Mouse (Mus musculus): ENCODE measurements around the gene Krtap4-1.
"Not testable (repeated sequence)": the region's sequence is repeated elsewhere in the genome, so short reads cannot be mapped to it uniquely, and the experiment has no call there.

The Krtap4-1 gene

DNA sequence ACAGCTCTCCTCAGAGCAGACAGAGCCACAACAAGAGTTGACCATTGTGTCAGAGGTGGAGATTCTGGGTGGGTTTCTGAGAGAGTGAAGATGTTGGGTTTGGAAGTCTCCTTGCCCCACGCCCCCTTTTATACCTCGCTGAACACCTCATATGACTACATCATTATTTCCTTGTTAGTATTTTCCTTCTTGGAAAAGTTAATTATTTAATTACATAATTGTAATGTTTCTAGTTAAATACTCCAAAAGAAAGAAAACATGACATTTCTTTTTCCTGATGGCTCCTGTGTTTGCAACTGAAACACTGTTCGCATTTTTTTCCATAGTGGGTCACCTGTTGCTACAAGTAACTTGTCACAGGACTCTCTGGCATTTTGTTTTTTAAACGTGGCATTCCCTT, at the start of gene Krtap4-1:
Gene Krtap4-1, minus strand, starts transcription at position 101 of the 400 bp plus-strand sequence.
- DNase-seq (ENCODE audit: extremely low read depth, low read depth), result no peak

DNA sequence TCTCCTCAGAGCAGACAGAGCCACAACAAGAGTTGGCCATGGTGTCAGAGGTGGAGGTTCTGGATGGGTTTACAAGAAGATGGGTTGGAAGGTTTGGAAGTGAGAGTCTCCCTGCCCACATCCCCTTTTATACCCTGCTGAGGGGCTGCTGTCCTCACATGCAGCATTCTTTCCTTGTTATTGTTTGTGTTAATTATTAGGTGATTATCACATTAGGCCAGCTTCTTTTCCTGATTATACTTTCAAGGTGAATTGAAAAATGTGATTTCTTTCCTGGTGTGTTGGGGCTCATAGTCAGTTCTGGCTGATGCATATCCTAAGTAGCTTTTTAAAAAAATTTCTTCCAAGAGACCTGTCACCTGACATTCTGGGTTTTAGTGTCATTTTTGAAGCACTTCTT, 37.8 kb upstream of the Krtap4-1 start, which contains the start of gene Krtap4-6:
Gene Krtap4-6, minus strand, starts transcription at position 101 of the 400 bp plus-strand sequence.
- DNase-seq (ENCODE audit: extremely low read depth, low read depth), result no peak

DNA sequence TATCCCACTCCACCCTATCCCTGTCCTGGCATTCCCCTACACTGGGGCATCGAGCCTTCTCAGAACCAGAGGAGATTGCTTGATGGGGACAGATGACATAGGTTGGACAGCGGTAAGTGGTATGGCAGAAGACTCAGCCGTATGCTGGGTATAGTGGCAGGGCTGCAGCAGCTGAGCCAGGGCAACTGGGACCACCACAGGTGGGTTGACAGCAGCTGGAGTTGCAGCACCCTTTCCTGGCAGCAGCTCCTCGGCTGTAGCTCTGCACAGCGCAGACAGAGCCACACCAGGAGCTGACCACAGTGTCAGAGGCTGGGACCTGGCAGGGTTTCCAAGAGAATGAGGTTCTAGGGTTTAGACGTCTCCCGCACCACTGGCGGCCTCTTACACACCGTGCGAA, 34.8 kb upstream of the Krtap4-1 start:
- DNase-seq (ENCODE audit: extremely low read depth, low read depth), result no peak

DNA sequence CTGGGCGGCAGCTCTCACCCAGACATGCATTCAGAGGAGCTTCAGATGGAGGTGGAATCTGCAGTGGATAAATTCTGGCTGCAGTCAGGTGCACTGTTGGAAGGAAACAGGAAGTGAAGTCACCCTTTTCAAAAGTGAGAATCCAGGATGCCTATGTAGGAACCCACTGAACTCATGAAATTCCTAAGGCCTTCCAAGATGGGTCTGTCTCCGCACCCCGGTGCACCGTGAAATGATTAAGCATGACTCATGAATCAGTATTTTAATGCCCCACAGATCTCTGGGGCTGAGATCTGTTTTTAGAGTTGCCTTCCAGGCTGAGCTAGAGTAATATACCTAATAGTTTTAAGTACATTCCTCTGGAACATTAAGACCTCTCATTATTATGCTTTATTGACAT, 31.2 kb upstream of the Krtap4-1 start:
- no peak for DNase-seq (ENCODE audit: extremely low read depth, low read depth)

DNA sequence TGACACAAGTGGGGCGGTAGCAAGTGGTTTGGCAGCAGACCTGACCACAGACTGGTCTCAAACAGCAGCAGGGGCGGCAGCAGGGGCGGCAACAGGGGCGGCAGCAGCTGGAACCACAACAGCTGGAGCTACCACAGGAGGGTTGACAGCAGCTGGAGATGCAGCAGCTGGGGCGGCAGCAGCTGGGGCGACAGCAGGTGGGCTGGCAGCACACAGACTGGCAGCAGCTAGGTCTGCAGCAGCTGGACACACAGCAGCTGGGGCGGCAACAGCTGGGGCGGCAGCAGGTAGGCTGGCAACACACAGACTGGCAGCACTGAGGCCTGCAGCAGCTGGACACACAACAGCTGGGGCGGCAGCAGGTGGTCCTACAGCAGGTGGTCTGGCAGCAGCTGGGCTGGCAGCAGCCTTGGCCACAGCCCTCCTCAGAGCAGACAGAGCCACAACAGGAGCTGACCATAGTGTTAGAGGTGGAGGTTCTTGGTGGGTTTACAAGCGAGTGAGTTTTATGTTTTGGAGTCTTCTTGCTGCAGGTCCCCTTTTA, 30.5 kb upstream of the Krtap4-1 start, which contains the start of gene Gm11563:
Gene Gm11563, minus strand, starts transcription at position 494 of the 544 bp plus-strand sequence.
- DNase-seq (ENCODE audit: extremely low read depth, low read depth), result not testable (repeated sequence)

DNA sequence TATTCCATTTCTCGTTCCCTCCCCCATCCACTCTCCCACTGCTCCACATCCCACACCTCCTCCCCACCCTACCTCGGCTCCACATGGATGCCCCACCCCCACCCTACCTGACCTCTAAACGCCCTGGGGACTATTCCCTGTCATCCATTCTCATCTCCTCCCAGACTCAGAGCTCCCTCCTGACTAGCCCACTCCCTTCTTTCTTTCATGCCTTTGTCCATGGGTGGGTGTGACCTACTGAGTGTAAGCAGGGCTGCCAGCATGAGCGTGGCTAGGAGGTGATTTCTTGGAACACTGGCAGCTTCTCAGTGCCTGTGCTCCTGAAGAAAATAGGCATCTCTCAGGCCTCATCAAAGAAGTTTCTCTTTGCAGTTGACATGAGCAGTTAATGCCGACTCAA, 29.0 kb upstream of the Krtap4-1 start:
- no peak for DNase-seq (ENCODE audit: extremely low read depth, low read depth)

DNA sequence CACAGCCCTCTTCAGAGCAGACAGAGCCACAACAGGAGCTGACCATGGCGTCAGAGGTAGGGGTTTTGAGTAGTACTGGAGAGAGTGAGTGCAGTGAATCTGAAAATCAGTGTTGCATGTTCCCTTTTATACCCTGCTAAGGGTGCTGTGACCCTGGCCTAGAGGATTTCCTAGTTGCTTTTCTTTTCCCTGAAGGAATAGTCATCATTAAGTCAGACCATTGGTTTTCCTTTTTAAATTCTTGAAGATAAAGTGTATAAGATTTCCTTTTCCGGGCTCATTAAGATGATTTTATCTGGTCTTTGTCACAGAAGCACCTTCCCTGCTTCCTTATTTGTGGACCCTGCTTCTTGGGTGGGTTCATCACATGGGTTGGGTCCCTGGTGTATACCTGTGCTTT, 22.1 kb upstream of the Krtap4-1 start, which contains the start of gene Gm11555:
Gene Gm11555, minus strand, starts transcription at position 101 of the 400 bp plus-strand sequence.
- no peak for DNase-seq (ENCODE audit: extremely low read depth, low read depth)

DNA sequence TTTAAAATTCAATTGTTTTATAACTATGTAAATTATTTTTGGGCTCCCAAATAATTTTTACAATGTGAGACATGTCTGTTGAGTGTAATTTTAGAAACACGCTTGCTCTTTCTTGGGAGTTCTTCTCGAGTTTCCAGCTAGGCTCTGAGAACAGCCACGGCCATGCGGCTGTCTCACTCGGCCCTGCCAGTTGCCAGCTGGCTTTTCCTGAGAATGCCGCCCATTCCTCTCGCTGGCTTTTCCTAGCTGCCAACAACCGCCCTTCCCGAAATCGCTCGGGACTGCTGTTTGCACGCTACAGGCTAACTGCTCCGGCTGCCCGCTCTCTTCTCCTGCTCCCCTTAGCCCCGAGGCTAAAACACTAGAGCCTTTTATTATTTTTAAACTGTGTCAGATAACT, 18.4 kb upstream of the Krtap4-1 start:
- no peak for DNase-seq (ENCODE audit: extremely low read depth, low read depth)

DNA sequence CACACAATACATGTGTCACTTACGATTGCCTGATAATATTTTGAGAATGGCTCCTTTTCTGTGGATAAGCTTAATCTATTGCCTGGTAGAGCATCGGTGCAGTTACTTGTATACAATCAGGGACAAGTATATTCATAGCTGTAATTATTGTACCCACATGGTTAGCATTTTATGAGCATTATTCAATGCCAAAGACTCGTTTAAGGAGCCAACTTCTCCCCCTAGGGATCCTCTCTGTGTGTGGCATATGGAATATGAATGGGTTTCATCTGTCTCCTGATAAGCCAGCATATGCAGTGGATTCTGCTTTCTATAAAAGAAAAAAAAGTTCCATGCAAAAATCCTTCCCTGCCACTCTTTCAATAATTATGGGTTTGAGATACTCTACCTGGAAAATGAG, 16.3 kb upstream of the Krtap4-1 start:
- DNase-seq (ENCODE audit: extremely low read depth, low read depth), result no peak

DNA sequence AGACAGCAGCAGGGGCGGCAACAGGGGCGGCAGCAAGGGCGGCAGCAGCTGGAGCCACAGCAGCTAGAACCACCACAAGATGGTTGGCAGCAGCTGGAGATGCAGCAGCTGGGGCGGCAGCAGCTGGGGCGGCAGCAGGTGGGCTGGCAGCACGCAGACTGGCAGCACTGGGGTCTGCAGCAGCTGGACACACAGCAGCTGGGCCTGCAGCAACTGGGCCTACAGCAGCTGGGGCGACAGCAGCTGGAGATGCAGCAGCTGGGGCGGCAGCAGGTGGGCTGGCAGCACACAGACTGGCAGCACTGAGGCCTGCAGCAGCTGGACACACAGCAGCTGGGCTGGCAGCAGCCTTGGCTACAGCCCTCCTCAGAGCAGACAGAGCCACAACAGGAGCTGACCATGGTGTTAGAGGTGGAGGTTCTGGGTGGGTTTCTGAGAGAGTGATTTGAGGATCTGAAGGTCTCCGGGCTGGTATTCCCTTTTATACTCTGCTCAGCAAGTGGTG, 15.6 kb upstream of the Krtap4-1 start, which contains the start of gene Krtap4-7:
Gene Krtap4-7, minus strand, starts transcription at position 455 of the 505 bp plus-strand sequence.
- not testable (repeated sequence) for DNase-seq (ENCODE audit: extremely low read depth, low read depth)

DNA sequence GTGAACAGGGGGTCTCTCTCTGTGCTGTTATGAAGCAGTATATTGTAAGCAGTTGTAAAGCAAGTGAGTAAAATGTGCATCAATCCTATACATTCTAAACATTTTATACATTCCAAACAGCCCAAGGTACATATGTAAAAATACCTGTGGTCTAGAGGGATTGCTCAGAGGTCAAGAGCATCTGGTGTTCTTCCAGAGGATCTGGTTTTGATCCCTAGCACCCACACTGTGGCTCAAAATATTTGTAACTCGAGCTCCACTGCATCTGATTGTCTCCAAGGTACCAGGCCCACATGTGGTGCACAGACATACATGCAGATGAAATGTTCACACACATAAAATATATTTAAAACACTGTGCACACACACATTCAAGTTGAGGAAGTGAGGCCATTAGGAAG, 12.9 kb upstream of the Krtap4-1 start:
- DNase-seq (ENCODE audit: extremely low read depth, low read depth), result no peak

DNA sequence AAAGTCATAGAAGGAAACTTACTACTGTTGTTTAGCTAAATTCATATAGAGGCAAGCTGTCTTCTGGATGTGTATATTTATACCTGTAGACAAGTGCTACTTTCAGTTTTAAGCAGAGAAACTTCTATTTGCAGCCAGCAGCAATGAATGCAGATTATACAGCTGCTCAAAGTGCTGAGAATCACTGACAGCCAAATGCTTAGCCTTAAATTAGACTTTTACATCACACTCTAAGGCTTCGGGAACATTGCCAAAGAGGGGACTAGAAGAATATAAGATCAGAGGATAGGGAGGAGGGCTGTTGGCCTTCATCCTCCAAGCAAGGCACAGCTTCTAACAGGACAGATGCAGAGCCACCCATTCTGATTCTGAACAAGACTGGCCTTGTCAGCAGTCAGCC, 9.0 kb upstream of the Krtap4-1 start:
- DNase-seq (ENCODE audit: extremely low read depth, low read depth), result no peak

DNA sequence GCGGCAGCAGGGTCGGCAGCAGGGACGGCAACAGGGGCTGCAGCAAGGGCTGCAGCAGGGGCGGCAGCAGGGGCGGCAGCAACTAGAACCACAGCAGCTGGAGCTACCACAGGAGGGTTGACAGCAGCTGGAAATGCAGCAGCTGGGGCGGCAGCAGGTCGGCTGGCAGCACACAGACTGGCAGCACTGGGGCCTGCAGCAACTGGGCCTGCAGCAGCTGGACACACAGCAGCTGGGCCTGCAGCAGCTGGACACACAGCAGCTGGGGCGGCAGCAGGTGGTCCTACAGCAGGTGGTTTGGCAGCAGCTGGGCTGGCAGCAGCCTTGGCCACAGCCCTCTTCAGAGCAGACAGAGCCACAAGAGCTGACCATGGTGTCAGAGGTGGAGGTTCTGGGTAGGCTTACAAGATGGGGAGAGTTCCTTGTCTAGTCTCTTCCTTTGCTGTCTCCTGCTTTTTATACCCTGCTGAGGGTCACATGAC, 6.7 kb upstream of the Krtap4-1 start, which contains the start of gene Krtap4-2:
Gene Krtap4-2, minus strand, starts transcription at position 432 of the 482 bp plus-strand sequence.
- no peak for DNase-seq (ENCODE audit: extremely low read depth, low read depth)

DNA sequence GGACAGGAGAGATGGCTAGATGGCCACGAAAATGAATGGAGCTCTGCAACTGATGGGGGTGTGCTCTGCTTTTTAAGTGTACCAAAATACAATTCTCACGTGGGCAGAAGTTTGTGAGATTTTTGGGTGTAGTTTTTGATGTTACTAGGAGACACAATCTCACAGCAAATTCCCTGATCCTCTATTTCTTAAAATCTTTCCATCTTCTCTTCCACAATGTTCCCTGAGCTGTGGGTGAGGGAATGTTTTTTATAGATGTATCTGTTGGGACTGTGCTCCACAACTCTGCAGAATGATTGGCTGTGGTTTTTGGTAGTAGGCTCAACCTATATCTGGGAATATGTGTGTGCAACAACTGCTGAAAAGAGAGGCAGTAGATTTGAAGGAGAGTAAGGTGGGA, 5.3 kb upstream of the Krtap4-1 start:
- DNase-seq (ENCODE audit: extremely low read depth, low read depth), result no peak

DNA sequence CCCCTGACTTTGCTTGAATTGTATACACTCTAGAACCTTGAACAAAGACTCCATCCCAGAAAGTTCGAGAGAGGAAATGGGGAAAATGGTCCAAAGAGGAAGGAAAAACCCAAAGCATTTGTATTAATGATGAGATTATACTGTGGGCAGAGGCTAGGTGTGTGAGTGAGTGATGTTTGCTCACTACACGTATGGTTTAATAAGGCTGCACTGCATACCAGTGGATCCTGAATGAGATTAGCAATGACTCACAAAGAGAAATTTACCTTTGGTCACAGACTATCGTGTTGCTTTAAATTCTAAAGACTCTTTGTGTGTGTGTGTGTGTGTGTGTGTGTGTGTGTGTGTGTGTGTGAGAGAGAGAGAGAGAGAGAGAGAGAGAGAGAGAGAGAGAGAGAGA, 2.9 kb upstream of the Krtap4-1 start:
- no peak for DNase-seq (ENCODE audit: extremely low read depth, low read depth)

DNA sequence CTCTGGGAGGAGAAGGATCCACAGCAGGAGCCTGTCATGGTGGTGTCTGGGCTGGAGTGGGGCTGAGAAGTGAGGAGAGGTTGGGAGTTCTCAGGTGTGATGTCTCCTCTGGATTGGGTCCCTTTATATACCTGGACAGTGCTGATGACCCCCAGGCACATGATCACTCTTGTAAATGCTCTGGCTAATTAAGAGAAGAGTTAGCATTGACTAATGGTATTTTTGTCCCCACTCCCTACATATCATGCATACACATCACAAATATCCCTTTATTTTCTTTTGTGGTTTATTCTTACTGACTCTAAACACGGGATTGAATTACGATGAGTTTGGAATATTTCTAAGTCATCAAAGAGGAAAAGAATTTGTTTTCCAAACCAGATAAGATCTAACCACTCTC, 7.7 kb downstream of the Krtap4-1 start, which contains the start of gene Gm11562:
Gene Gm11562, minus strand, starts transcription at position 101 of the 400 bp plus-strand sequence.
- no peak for DNase-seq (ENCODE audit: extremely low read depth, low read depth)

DNA sequence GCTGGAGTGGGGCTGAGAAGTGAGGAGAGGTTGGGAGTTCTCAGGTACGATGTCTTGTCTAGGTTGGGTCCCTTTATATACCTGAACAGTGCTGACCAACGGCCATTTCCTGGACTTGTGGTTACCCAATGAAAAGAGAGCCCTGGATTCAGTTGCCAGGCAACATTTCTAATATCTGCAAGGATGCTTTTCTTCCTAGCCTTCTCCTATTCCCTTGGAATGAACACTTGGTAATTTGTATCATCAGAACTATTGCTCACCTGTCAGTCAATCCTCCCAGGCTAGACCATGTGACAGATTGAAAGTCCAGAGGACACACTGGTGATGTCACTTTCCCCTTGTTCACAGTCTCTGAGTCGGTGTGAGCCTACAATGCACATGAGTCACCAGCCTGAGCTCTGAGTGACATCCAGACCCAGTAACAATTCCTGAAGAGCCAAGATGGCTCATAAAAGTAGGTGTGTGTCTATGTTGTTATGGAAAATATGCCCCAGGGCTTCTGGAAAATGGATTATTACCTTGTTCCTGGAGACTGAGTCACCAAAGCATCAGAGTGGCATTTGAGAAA, 13.2 kb downstream of the Krtap4-1 start, which contains the start of gene Krtap2-4:
Gene Krtap2-4, minus strand, starts transcription at position 51 of the 568 bp plus-strand sequence.
- DNase-seq (ENCODE audit: extremely low read depth, low read depth), result no peak

DNA sequence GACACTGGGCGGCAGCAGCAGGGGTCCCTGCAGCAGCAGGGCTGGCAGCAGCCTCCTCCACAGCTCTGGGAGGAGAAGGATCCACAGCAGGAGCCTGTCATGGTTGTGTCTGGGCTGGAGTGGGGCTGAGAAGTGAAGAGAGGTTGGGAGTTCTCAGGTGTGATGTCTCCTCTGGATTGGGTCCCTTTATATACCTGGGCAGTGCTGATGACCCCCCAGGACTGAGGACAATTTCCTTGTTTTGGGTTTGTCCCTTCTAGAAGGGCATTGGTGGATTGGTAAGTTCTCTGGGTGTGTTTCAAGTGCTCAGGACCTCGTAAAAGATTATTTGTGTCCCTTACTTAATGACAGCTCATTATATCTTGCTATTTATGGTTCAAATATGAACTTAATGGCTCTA, 17.9 kb downstream of the Krtap4-1 start, which contains the start of gene Gm11937:
Gene Gm11937, minus strand, starts transcription at position 101 of the 400 bp plus-strand sequence.
- not testable (repeated sequence) for DNase-seq (ENCODE audit: extremely low read depth, low read depth)

DNA sequence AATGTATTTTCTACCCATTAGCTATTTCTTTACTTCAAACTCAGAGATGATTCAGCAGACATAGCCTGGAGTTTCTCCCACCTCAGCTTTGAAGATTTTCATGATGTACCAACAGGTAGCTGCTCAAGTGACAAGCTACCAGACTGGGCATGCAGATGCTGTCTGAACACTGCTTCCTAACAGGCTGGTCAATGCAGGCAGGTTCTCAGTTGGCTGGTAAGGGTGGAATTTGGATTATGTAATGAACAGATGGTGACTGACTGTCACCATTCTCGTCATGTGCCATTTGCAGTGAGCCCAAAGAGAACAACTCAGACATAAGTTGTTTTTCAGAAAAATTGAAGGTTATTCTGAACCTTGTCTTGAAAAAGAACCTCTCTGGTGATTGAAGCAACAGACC, 18.9 kb downstream of the Krtap4-1 start:
- DNase-seq (ENCODE audit: extremely low read depth, low read depth), result no peak

DNA sequence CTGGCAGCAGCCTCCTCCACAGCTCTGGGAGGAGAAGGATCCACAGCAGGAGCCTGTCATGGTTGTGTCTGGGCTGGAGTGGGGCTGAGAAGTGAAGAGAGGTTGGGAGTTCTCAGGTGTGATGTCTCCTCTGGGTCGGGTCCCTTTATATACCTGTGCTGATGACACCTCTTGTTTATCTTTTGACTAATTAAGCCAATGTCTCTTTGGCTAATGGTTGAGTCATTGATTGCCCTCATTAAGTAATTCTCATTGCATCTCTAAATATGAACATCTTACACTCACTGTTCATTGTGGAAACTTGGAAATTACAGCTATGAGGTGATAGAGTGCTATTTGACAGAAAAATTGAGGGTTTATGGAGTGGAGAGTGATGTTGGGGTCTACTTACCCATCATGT, 24.8 kb downstream of the Krtap4-1 start, which contains the start of gene Gm11938:
Gene Gm11938, minus strand, starts transcription at position 101 of the 400 bp plus-strand sequence.
- DNase-seq (ENCODE audit: extremely low read depth, low read depth), result not testable (repeated sequence)

DNA sequence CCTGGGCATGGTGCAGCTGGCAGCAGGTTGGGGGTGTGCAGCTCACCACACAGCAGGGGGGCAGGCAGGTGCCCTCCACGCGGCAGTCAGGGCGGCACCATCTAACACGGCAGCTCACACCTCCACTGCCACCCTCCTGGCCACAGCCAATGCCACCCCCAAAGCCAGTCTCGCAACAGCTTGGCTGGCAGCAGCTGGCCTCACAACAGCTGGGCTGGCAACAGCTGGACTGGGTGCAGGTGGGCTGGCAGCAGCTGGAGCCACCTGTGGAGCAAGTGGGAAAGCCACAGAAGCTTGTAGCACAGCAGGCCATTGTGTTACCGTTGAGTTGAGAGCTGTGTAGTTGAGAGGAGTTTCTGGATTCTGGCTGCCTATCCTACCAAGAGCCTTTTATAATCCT, 30.3 kb downstream of the Krtap4-1 start, which contains the start of gene Krtap9-3:
Gene Krtap9-3, minus strand, starts transcription at position 364 of the 400 bp plus-strand sequence.
- DNase-seq (ENCODE audit: extremely low read depth, low read depth), result not testable (repeated sequence)

DNA sequence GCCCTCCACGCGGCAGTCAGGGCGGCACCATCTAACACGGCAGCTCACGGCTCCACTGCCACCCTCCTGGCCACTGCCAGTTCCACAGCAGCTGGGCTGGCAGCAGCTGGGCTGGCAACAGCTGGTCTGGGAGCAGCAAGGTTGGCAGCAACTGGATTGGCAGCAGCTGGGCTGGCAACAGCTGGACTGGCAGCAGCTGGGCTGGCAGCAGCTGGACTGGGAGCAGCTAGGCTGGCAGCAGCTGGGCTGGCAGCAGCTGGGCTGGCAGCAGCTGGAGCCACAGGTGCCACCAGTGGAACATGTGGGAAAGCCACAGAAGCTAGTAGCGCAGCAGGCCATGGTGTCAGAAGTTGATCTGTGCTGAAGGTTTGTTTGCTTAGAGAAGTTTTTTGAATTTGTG, 37.1 kb downstream of the Krtap4-1 start, which contains the start of gene Krtap1-3:
Gene Krtap1-3, minus strand, starts transcription at position 359 of the 400 bp plus-strand sequence.
- no peak for DNase-seq (ENCODE audit: extremely low read depth, low read depth)
